Mouse (Mus musculus): Measurements from ENCODE around the gene Rubcnl.

- no peak for TF ChIP-seq CTCF (IDR thresholded peaks at IDR 0.05; ENCODE audit: low read depth, low read length)
- TF ChIP-seq POLR2A (IDR thresholded peaks at IDR 0.05; ENCODE audit: borderline replicate concordance, low read depth, low read length): no peak
These were observed 6.7 kb downstream of the Rubcnl start for GRCm38 (mm10) chr14:75022522-75022921.
